8 mouse cellular contexts compared by ENCODE assay signal in genomic region chrX:169798987-169799680, GRCm38 (mm10). TPM values are rescaled to one million over a fixed set of nuclear protein-coding genes. Genes with fewer than 3 reads are reported as not detected.
DNase-seq lines count a peak whose midpoint lies in the region; ATAC-seq and TF ChIP-seq lines count a peak whose summit lies in the region.

No protein-coding gene starts in this region.

- 7% methylated on average over 11 of the region's 11 CpGs for WGBS in forebrain, embryonic 14.5 days
- 11% methylated on average over 11 of the region's 11 CpGs for WGBS in hindbrain, postnatal 0 days
- 6% methylated on average over 11 of the region's 11 CpGs for WGBS in limb, embryonic 10.5 days
- WGBS in midbrain, postnatal 0 days = 10% methylated on average over 10 of the region's 11 CpGs

- H3K4me3 ChIP-seq in forebrain, embryonic 14.5 days (ENCODE audit: low read depth, low read length) = peak overlapping the region; percentile 19
- H3K4me3 ChIP-seq in hindbrain, postnatal 0 days (ENCODE audit: low read length) = peak overlapping the region; percentile 23
- peak overlapping the region; percentile 45 for H3K4me3 ChIP-seq in limb, embryonic 10.5 days
- peak overlapping the region; percentile 18 for H3K4me3 ChIP-seq in midbrain, postnatal 0 days (ENCODE audit: low read depth, low read length)

- no peaks in the 10 kb centered on the region for H3K9me3 ChIP-seq in forebrain, embryonic 14.5 days (replicated peaks; ENCODE audit: control insufficient read depth, low read length)
- H3K9me3 ChIP-seq in hindbrain, postnatal 0 days (ENCODE audit: low read length) = no peaks in the 10 kb centered on the region
- no peaks in the 10 kb centered on the region for H3K9me3 ChIP-seq in limb, embryonic 10.5 days (replicated peaks)
- H3K9me3 ChIP-seq in midbrain, postnatal 0 days (ENCODE audit: low read length) = no peaks in the 10 kb centered on the region

- H3K4me2 ChIP-seq in forebrain, embryonic 14.5 days (ENCODE audit: low read length) = peak overlapping the region; percentile 30
- H3K4me2 ChIP-seq in hindbrain, postnatal 0 days (ENCODE audit: low read depth, low read length) = peak overlapping the region; percentile 36; the same call in 1 of the 2 replicates
- 0 out of 2 replicates have a peak overlapping the region, but pooled peaks have one; percentile 12 for H3K4me2 ChIP-seq in midbrain, postnatal 0 days (ENCODE audit: low read depth, low read length, poor library complexity, severe bottlenecking)

- no peaks in the 10 kb centered on the region for H3K36me3 ChIP-seq in forebrain, embryonic 14.5 days (ENCODE audit: control insufficient read depth, insufficient read depth, low read length)
- H3K36me3 ChIP-seq in hindbrain, postnatal 0 days (ENCODE audit: insufficient read depth, low read length) = no peaks in the 10 kb centered on the region
- no peaks in the 10 kb centered on the region for H3K36me3 ChIP-seq in limb, embryonic 10.5 days
- no peaks in the 10 kb centered on the region for H3K36me3 ChIP-seq in midbrain, postnatal 0 days (ENCODE audit: insufficient read depth, low read length)

- H3K27me3 ChIP-seq in forebrain, embryonic 14.5 days (replicated peaks; ENCODE audit: control insufficient read depth, insufficient read depth, low read length) = no peaks in the 10 kb centered on the region
- no peaks in the 10 kb centered on the region for H3K27me3 ChIP-seq in hindbrain, postnatal 0 days (ENCODE audit: insufficient read depth, low read length)
- peaks cover 78% of the 10 kb centered on the region for H3K27me3 ChIP-seq in limb, embryonic 10.5 days (ENCODE audit: low read depth, poor library complexity, severe bottlenecking)
- no peaks in the 10 kb centered on the region for H3K27me3 ChIP-seq in midbrain, postnatal 0 days (ENCODE audit: insufficient read depth, low read length)

- no peak for ATAC-seq in cerebellum, adult (ENCODE audit: insufficient number of reproducible peaks, low FRiP score, low TSS enrichment)
- ATAC-seq in forebrain, embryonic 14.5 days = peak; percentile 61
- no peak for ATAC-seq in hindbrain, postnatal 0 days
- ATAC-seq in midbrain, postnatal 0 days (ENCODE audit: low FRiP score) = no peak
- ATAC-seq in monocyte, adult 5-6 weeks (replicated peaks; ENCODE audit: insufficient number of reproducible peaks, low FRiP score, low TSS enrichment, poor library complexity, severe bottlenecking) = no peak

- peak overlapping the region; percentile 32 for H3K9ac ChIP-seq in forebrain, embryonic 14.5 days (ENCODE audit: low read length)
- H3K9ac ChIP-seq in hindbrain, postnatal 0 days (replicated peaks; ENCODE audit: low read length) = no peak overlapping the region
- no peak overlapping the region for H3K9ac ChIP-seq in midbrain, postnatal 0 days (replicated peaks; ENCODE audit: low read length, poor library complexity, severe bottlenecking)

- no peaks in the 10 kb centered on the region for H3K4me1 ChIP-seq in forebrain, embryonic 14.5 days (ENCODE audit: control insufficient read depth, insufficient read depth, low read length)
- H3K4me1 ChIP-seq in hindbrain, postnatal 0 days (ENCODE audit: insufficient read depth, low read length) = no peaks in the 10 kb centered on the region
- H3K4me1 ChIP-seq in limb, embryonic 10.5 days = no peaks in the 10 kb centered on the region
- no peaks in the 10 kb centered on the region for H3K4me1 ChIP-seq in midbrain, postnatal 0 days (ENCODE audit: insufficient read depth, low read length)

- no peak overlapping the region for H3K27ac ChIP-seq in forebrain, embryonic 14.5 days (ENCODE audit: low read depth, low read length)
- H3K27ac ChIP-seq in hindbrain, postnatal 0 days = no peak overlapping the region
- H3K27ac ChIP-seq in limb, embryonic 10.5 days = peak overlapping the region; percentile 82
- H3K27ac ChIP-seq in midbrain, postnatal 0 days (ENCODE audit: low read depth, low read length) = no peak overlapping the region

- TF ChIP-seq CTCF in hindbrain, postnatal 0 days (IDR thresholded peaks at IDR 0.05; ENCODE audit: low read depth) = peak; percentile 45
- peak; percentile 64 for TF ChIP-seq CTCF in midbrain, postnatal 0 days (IDR thresholded peaks at IDR 0.05)

- peak; percentile 3 for DNase-seq in cerebellum, adult 11 months
- peak; percentile 29 for DNase-seq in brain, adult 2 months (ENCODE audit: low read depth, low spot score)
- peak; percentile 76 for DNase-seq in forebrain, embryonic 14.5 days (ENCODE audit: low spot score)
- DNase-seq in hindbrain, postnatal 0 days (ENCODE audit: low spot score) = peak; percentile 67
- peak; percentile 40 for DNase-seq in limb, embryonic 10.5 days (ENCODE audit: low spot score)
- peak; percentile 59 for DNase-seq in midbrain, postnatal 0 days (ENCODE audit: low spot score)

RNA-seq across cellular contexts. Expression of gene 4933400A11Rik, which starts 19.7 kb away (rescaled TPM):
- polyA plus RNA-seq in forebrain, embryonic 14.5 days (2014; fragmentation: Nextera tagmentation; extraction: Ambion mirVana) = not detected in 2 replicates
- not detected in 2 replicates for total RNA-seq in hindbrain, postnatal 0 days (2014; rRNA removed)
- polyA plus RNA-seq in hindbrain, postnatal 0 days (2015; fragmentation: Nextera tagmentation; extraction: Ambion mirVana) = not detected in 2 replicates
- polyA plus RNA-seq in limb, embryonic 10.5 days (2016; fragmentation: Nextera tagmentation; extraction: Ambion mirVana) = not detected in 2 replicates
- total RNA-seq in midbrain, postnatal 0 days (2014; rRNA removed) = not detected in 2 replicates
- polyA plus RNA-seq in midbrain, postnatal 0 days (2015; fragmentation: Nextera tagmentation; extraction: Ambion mirVana) = not detected in 2 replicates
- not detected in 3 replicates for total RNA-seq in monocyte, adult 5-6 weeks (2017)

Comparison
In these comparisons a context has a peak if more than half of its experiments do, and no peak if none do; other contexts are left out.
1. DNase-seq: peak in every context shown above with its lines; median percentile 76 in forebrain, embryonic 14.5 days; 67 in hindbrain, postnatal 0 days; 59 in midbrain, postnatal 0 days; 40 in limb, embryonic 10.5 days; 29 in brain, adult 2 months; 3 in cerebellum, adult 11 months.